Mouse (Mus musculus) kidney, embryonic 15.5 days (tissue): ENCODE data around the gene Fbl. TPM values are rescaled to one million over a fixed set of nuclear protein-coding genes. Genes with fewer than 3 reads are reported as not detected.
"Not testable (repeated sequence)": the region's sequence is repeated elsewhere in the genome, so short reads cannot be mapped to it uniquely, and the experiment has no call there.

Experiments
- ATAC-seq: fragments of 200-750 bp; cut with Nextera tagmentation; replicated peaks from 2 replicates; pipeline ENCODE4 v1.8.0; 2017; ENCODE audit warnings: moderate TSS enrichment; ENCODE audit not compliant: low FRiP score
- H3K27ac ChIP-seq: fragments of 300-500 bp; sonication (generic); 2 replicates; pipeline ENCODE4 v1.5.1; 2015; ENCODE audit warnings: mild to moderate bottlenecking, inconsistent platforms
- H3K27me3 ChIP-seq: fragments of 300-500 bp; sonication (generic); 2 replicates; pipeline ENCODE4 v1.6.1; 2015; ENCODE audit warnings: inconsistent platforms
- H3K36me3 ChIP-seq: fragments of 300-500 bp; sonication (generic); 2 replicates; pipeline ENCODE4 v1.6.1; 2015; ENCODE audit warnings: inconsistent platforms
- H3K4me1 ChIP-seq: fragments of 300-500 bp; sonication (generic); 2 replicates; pipeline ENCODE4 v1.6.1; 2015; ENCODE audit warnings: inconsistent platforms
- H3K4me2 ChIP-seq: fragments of 300-500 bp; sonication (generic); 2 replicates; pipeline ENCODE4 v1.6.1; 2015; ENCODE audit warnings: moderate library complexity, mild to moderate bottlenecking, inconsistent platforms
- H3K4me3 ChIP-seq: fragments of 300-500 bp; sonication (generic); replicated peaks from 2 replicates; pipeline ENCODE4 v1.5.1; 2015; ENCODE audit warnings: mild to moderate bottlenecking, inconsistent platforms
- H3K9ac ChIP-seq: fragments of 300-500 bp; sonication (generic); 2 replicates; pipeline ENCODE4 v1.6.1; 2015; ENCODE audit warnings: mild to moderate bottlenecking, inconsistent platforms
- H3K9me3 ChIP-seq: fragments of 300-500 bp; sonication (generic); replicated peaks from 2 replicates; pipeline ENCODE4 v1.6.1; 2016; ENCODE audit warnings: inconsistent platforms
- WGBS: fragments of 180-500 bp; shearing (Covaris S2); methylation state at CpG from one replicate; pipeline ENCODE4 v1.1.7; 2015; ENCODE audit warnings: mixed read lengths; 5-methylcytosine and 5-hydroxymethylcytosine counted together
- polyA plus RNA-seq: library from polyadenylated mRNA; unstranded; fragments of >200 nt; fragmentation: Nextera tagmentation; extraction: Ambion mirVana; gene quantifications from 2 replicates; pipeline ENCODE4 v1.2.1, GENCODE M21; 2015

Fbl gene
- polyA plus RNA-seq, 1 experiment from 2014 or later: 154 TPM

DNA sequence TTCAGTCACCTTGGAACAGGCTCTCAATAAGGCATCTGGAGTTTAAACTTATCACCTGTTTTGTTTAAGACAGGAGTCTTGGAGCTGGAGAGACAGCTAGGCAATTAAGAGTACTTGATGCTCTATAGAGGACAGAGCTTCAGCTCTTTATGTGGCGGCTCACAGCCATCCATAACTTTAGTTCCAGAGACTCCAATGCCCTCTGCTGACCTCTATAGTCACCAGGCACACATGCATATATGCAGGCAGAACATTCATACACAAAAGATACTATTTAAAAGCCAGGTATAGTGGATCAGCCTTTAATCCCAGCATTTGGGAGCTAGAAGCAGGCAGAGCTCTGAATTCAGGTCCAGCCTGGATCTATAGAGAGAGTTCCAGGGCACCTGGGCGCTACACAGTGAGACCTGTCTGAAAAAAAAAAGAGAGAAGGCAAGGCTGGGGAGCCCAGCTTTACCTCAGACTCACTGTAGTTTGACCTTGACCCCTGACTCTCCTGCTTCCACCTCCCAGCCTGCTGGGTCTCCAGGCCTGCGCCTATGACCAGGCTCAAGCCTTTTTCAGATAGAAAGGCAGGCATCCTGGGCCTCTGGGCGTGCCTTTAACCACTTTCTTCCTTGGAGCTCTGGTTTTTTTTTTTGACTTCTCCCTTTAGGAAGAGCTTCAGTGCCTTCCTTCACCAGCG lies 26.0 kb downstream of the Fbl start:
- no peak overlapping the region for H3K9ac ChIP-seq
- 83% methylated on average over 5 of the region's 5 CpGs for WGBS
- no peak overlapping the region for H3K4me2 ChIP-seq
- no peaks in the 10 kb centered on the region for H3K27me3 ChIP-seq
- H3K4me1 ChIP-seq: 0 out of 2 replicates have a peak, but pooled peaks cover 9% of the 10 kb centered on the region
- ATAC-seq: no peak
- no peak overlapping the region for H3K4me3 ChIP-seq
- H3K9me3 ChIP-seq: no peaks in the 10 kb centered on the region
- peak overlapping the region; percentile 78; the same call in 1 of the 2 replicates for H3K27ac ChIP-seq
- peaks cover 54% of the 10 kb centered on the region for H3K36me3 ChIP-seq

GRCm38 (mm10) chr7:28196528-28196927 lies 27.0 kb downstream of the Fbl start:
- Histone ChIP-seq H3K36me3 (peaks cover 44% of the 10 kb centered on the region), H3K9ac (no peak overlapping the region), H3K4me3 (no peak overlapping the region), H3K27me3 (no peaks in the 10 kb centered on the region), H3K9me3 (no peaks in the 10 kb centered on the region), H3K4me1 (0 out of 2 replicates have a peak, but pooled peaks cover 9% of the 10 kb centered on the region), H3K27ac (peak overlapping the region; percentile 78), H3K4me2 (peak overlapping the region; percentile 12; the same call in 1 of the 2 replicates)
- ATAC-seq: peak; percentile 60
- WGBS: 44% methylated on average over 14 of the region's 14 CpGs

DNA sequence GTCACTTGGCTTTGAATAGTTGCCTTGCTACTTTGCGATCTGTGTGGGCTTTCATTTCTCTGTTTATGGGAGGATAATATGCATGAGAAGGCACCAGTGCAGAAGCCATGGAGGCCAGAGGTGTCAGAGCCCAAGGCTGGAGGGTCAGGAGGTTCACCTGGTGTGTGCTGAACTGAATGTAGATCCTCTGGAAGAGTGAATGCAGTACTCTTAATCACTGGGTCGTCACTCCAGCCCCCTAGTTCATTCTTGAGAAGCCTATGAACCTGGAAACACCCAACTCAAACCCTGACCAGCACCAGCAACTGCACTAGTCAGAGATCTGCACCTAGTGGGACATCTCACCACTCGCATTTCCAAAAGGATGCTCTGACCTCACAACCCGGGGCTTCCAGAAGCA lies 29.5 kb downstream of the Fbl start:
- Histone ChIP-seq H3K9ac (no peak overlapping the region), H3K36me3 (peaks cover 27% of the 10 kb centered on the region), H3K4me2 (no peak overlapping the region), H3K4me3 (no peak overlapping the region), H3K27ac (no peak overlapping the region), H3K9me3 (no peaks in the 10 kb centered on the region), H3K4me1 (peaks cover 16% of the 10 kb centered on the region; the same call in 1 of the 2 replicates), H3K27me3 (no peaks in the 10 kb centered on the region)
- WGBS: 64% methylated on average over 4 of the region's 4 CpGs
- no peak for ATAC-seq

DNA sequence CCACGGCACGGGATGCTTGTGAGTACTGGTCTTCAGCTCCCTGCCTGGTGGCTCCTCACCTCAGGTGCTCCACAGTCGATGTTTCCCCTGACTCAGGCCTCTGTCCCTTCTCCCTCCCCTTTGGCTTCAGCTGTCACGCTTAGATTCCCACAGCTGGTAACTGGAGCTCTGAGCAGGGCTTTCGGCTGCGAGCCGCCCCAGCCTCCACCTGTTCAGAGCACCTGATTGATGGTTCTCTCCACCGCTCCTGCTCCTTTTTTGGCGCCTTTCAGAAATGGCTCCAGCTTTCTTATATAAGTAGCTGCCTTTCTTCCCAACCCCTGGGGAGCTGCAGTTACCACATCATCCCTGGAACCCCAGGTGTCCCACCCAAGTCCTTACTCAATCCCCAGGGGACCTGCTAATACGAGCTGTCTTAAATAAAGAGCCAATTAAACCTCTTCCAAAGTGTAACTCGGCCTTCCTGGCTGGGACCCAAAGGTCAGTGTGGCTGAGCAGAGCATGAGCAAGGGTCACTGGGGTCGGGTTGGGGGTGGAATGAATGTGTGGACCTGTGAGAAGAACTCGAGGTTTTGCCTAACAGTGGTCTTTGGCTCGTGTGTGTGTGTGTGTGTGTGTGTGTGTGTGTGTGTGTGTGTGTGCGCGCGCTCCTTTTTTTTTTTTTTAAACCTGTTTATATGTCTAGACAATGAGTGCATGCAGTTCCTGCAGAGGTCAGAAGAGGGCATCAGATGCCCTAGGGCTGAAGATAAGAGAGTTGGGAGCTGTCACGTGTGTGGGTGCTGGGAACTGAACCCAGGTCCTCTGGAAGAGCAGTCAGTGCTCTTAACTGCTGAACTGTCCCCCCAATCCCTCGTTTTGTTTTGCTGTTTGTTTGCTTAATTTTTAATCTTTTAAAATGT lies 33.9 kb downstream of the Fbl start:
- Histone ChIP-seq H3K36me3 (peaks cover 2% of the 10 kb centered on the region), H3K27ac (peak overlapping the region; percentile 75), H3K4me2 (peak overlapping the region; percentile 20; the same call in 1 of the 2 replicates), H3K9ac (no peak overlapping the region), H3K4me1 (peaks cover 8% of the 10 kb centered on the region; the same call in 1 of the 2 replicates), H3K9me3 (no peaks in the 10 kb centered on the region), H3K27me3 (no peaks in the 10 kb centered on the region), H3K4me3 (no peak overlapping the region; the same call in 1 of the 2 replicates)
- 43% methylated on average over 19 of the region's 19 CpGs for WGBS
- ATAC-seq: peak; percentile 94

- no peak for ATAC-seq
- H3K4me3 ChIP-seq: no peak overlapping the region
- 79% methylated on average over 4 of the region's 4 CpGs for WGBS
- no peak overlapping the region for H3K4me2 ChIP-seq
- peaks cover 8% of the 10 kb centered on the region; the same call in 1 of the 2 replicates for H3K4me1 ChIP-seq
- H3K9me3 ChIP-seq: no peaks in the 10 kb centered on the region
- no peak overlapping the region for H3K27ac ChIP-seq
- no peak overlapping the region for H3K9ac ChIP-seq
- no peaks in the 10 kb centered on the region for H3K36me3 ChIP-seq
- H3K27me3 ChIP-seq: no peaks in the 10 kb centered on the region
Measured at GRCm38 (mm10) chr7:28206044-28206600, 36.6 kb downstream of the Fbl start.

- H3K9ac ChIP-seq: peak overlapping the region; percentile 31; the same call in 1 of the 2 replicates
- H3K4me2 ChIP-seq: peak overlapping the region; percentile 60
- H3K4me1 ChIP-seq: peaks cover under 1% of the 10 kb centered on the region; the same call in 1 of the 2 replicates
- H3K27ac ChIP-seq: peak overlapping the region; percentile 43; the same call in 1 of the 2 replicates
- no peak for ATAC-seq
- H3K36me3 ChIP-seq: no peaks in the 10 kb centered on the region
- WGBS: 44% methylated on average over 12 of the region's 12 CpGs
- H3K27me3 ChIP-seq: no peaks in the 10 kb centered on the region
- no peaks in the 10 kb centered on the region for H3K9me3 ChIP-seq
- H3K4me3 ChIP-seq: peak overlapping the region; percentile 40
Measured at GRCm38 (mm10) chr7:28208396-28208987, 39.0 kb downstream of the Fbl start.

- Histone ChIP-seq H3K27ac (peak overlapping the region; percentile 43), H3K27me3 (no peaks in the 10 kb centered on the region), H3K4me1 (no peaks in the 10 kb centered on the region), H3K4me2 (peak overlapping the region; percentile 60), H3K9ac (peak overlapping the region; percentile 31; the same call in 1 of the 2 replicates), H3K9me3 (no peaks in the 10 kb centered on the region), H3K36me3 (no peaks in the 10 kb centered on the region), H3K4me3 (peak overlapping the region; percentile 40)
- peak; percentile 60; the same call in 1 of the 2 replicates for ATAC-seq
- 45% methylated on average over 19 of the region's 19 CpGs for WGBS
Measured at GRCm38 (mm10) chr7:28208988-28209508, 39.5 kb downstream of the Fbl start.

DNA sequence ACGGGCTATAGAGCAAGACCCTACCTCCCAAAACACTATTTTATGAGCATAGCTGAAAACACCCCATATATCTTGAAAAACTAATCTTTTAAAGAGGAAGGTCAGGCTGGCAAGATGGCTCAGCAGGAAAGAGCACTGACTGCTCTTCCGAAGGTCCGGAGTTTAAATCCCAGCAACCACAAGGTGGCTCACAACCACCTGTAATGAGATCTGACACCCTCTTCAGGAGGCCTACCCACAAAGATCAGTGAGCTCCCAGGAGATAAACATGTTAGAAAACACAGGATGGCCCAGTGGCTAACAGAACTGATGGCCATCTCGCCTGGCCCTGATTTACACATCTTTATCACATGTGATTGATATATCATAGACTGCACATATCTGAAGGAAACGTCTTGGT lies 41.2 kb downstream of the Fbl start:
- Histone ChIP-seq H3K27ac (no peak overlapping the region), H3K9ac (no peak overlapping the region), H3K4me1 (no peaks in the 10 kb centered on the region), H3K36me3 (no peaks in the 10 kb centered on the region), H3K4me3 (no peak overlapping the region), H3K27me3 (no peaks in the 10 kb centered on the region), H3K4me2 (no peak overlapping the region), H3K9me3 (no peaks in the 10 kb centered on the region)
- 45% methylated on average over 5 of the region's 5 CpGs for WGBS
- ATAC-seq: no peak

- H3K9ac ChIP-seq: no peak overlapping the region
Measured at GRCm38 (mm10) chr7:28214142-28214541, 44.6 kb downstream of the Fbl start.

GRCm38 (mm10) chr7:28215950-28216349 lies 46.4 kb downstream of the Fbl start:
- not testable (repeated sequence) for H3K9me3 ChIP-seq, H3K4me1 ChIP-seq, ATAC-seq, H3K36me3 ChIP-seq, H3K4me3 ChIP-seq, H3K4me2 ChIP-seq, H3K9ac ChIP-seq, H3K27me3 ChIP-seq, H3K27ac ChIP-seq
- 91% methylated on average over 2 of the region's 2 CpGs for WGBS

More at GRCm38 (mm10) chr7:28214142-28214541, 44.6 kb downstream of the Fbl start:
- H3K9me3 ChIP-seq: no peaks in the 10 kb centered on the region
- 29% methylated on average over 10 of the region's 10 CpGs for WGBS
- no peaks in the 10 kb centered on the region for H3K36me3 ChIP-seq
- H3K4me3 ChIP-seq: no peak overlapping the region
- no peak overlapping the region for H3K27ac ChIP-seq
- no peak for ATAC-seq
- no peaks in the 10 kb centered on the region for H3K4me1 ChIP-seq
- H3K27me3 ChIP-seq: no peaks in the 10 kb centered on the region
- H3K4me2 ChIP-seq: no peak overlapping the region

GRCm38 (mm10) chr7:28217811-28218210 lies 48.3 kb downstream of the Fbl start:
- ATAC-seq: not testable (repeated sequence)
- WGBS: 73% methylated on average over 13 of the region's 13 CpGs

More at GRCm38 (mm10) chr7:28217811-28218210, 48.3 kb downstream of the Fbl start:
- not testable (repeated sequence) for H3K27me3 ChIP-seq, H3K36me3 ChIP-seq, H3K4me2 ChIP-seq, H3K4me1 ChIP-seq, H3K9ac ChIP-seq, H3K9me3 ChIP-seq, H3K27ac ChIP-seq, H3K4me3 ChIP-seq
